Mouse (Mus musculus): ENCODE measurements around the gene Syndig1.

- no peak for TF ChIP-seq GATA1 (IDR thresholded peaks at IDR 0.05; ENCODE audit: borderline replicate concordance, low read length)
- TF ChIP-seq FLI1 (IDR thresholded peaks at IDR 0.05; ENCODE audit: low read length), result no peak
Measured at GRCm38 (mm10) chr2:149829955-149830535, 1.0 kb downstream of the Syndig1 start.
